Mouse (Mus musculus) lung, adult 2 months (tissue): Measurements from ENCODE around the gene Sorbs1.

Experiments used
- CTCF ChIP-seq: fragments of 200-500 bp; IDR thresholded peaks from 2 replicates; pipeline ENCODE4 v1.5.1; 2011; ENCODE audit warnings: mild to moderate bottlenecking, low read length, control low read depth; ENCODE audit not compliant: insufficient read depth
- POLR2A ChIP-seq: fragments of 200-500 bp; IDR thresholded peaks from 2 replicates; pipeline ENCODE4 v1.6.1; 2011; ENCODE audit warnings: low read depth, mild to moderate bottlenecking, control low read depth, low read length, borderline replicate concordance; ENCODE audit errors: extremely low read depth

DNA sequence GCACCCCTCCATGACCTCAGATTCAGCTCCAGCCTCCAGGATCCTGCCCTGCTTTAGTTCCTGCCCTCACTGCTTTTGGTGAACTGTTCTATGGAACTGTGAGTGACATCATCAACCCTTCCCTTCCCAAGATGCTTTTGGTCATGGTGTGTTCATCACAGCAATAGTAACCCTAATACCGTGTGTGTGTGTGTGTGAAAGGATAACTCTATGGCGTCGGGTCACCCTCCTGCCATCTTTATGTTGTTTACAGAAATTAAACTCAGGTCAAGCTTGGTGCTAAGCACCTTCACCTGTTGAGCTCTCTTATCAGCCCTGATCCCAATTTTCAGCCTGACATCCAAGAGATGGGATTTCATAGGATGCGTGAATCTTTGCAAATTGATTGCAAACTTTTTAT, 162.7 kb downstream of the Sorbs1 start:
- TF ChIP-seq POLR2A (no peak), CTCF (no peak)
